Mouse (Mus musculus) stomach, embryonic 16.5 days (tissue): ENCODE data around the gene 1700123O20Rik. TPM values are rescaled to one million over a fixed set of nuclear protein-coding genes. Genes with fewer than 3 reads are reported as not detected.
A peak's percentile ranks its signal among the peaks of the same experiment; 100 is the strongest.

ENCODE experiments used
- ATAC-seq: fragments of 200-750 bp; cut with Nextera tagmentation; 2 replicates; pipeline ENCODE4 v1.8.0; 2017; ENCODE audit warnings: moderate number of reproducible peaks, moderate TSS enrichment; ENCODE audit not compliant: insufficient read depth, low FRiP score
- H3K27ac ChIP-seq: fragments of 300-500 bp; sonication (generic); 2 replicates; pipeline ENCODE4 v1.5.1; 2014; ENCODE audit warnings: low read length
- H3K27me3 ChIP-seq: fragments of 300-500 bp; sonication (generic); 2 replicates; pipeline ENCODE4 v1.6.1; 2014; ENCODE audit warnings: low read length, control low read depth, mixed read lengths; ENCODE audit not compliant: control insufficient read depth, insufficient read depth
- H3K36me3 ChIP-seq: fragments of 300-500 bp; sonication (generic); 2 replicates; pipeline ENCODE4 v1.6.1; 2014; ENCODE audit warnings: low read length; ENCODE audit not compliant: control insufficient read depth, insufficient read depth
- H3K4me1 ChIP-seq: fragments of 300-500 bp; sonication (generic); 2 replicates; pipeline ENCODE4 v1.6.1; 2014; ENCODE audit warnings: low read length, control low read depth, mixed read lengths; ENCODE audit not compliant: control insufficient read depth, insufficient read depth
- H3K4me2 ChIP-seq: fragments of 300-500 bp; sonication (generic); 2 replicates; pipeline ENCODE4 v1.6.1; 2014; ENCODE audit warnings: low read depth, low read length, mixed read lengths
- H3K4me3 ChIP-seq: fragments of 300-500 bp; sonication (generic); replicated peaks from 2 replicates; pipeline ENCODE4 v1.5.1; 2014; ENCODE audit warnings: mild to moderate bottlenecking, low read length
- H3K9ac ChIP-seq: fragments of 300-500 bp; sonication (generic); 2 replicates; pipeline ENCODE4 v1.6.1; 2014; ENCODE audit warnings: low read length
- H3K9me3 ChIP-seq: fragments of 300-500 bp; sonication (generic); replicated peaks from 2 replicates; pipeline ENCODE4 v1.6.1; 2016; ENCODE audit warnings: low read length, control low read depth; ENCODE audit not compliant: control insufficient read depth
- WGBS: fragments of 180-500 bp; shearing (Covaris S2); extraction: QIAGEN DNeasy Blood & Tissue Kit; methylation state at CpG from one replicate; pipeline ENCODE4 v1.1.7; 2014; 5-methylcytosine and 5-hydroxymethylcytosine counted together
- polyA plus RNA-seq: library from polyadenylated mRNA; unstranded; fragments of >200 nt; fragmentation: Nextera tagmentation; extraction: Ambion mirVana; gene quantifications from 2 replicates; pipeline ENCODE4 v1.2.1, GENCODE M21; 2015

1700123O20Rik gene
- polyA plus RNA-seq, 1 experiment from 2014 or later, result 68.3 TPM

- Histone ChIP-seq H3K36me3 (no peaks in the 10 kb centered on the region), H3K9me3 (no peaks in the 10 kb centered on the region), H3K4me3 (no peak within 1 kb of the TSS), H3K9ac (no peak within 1 kb of the TSS), H3K4me1 (no peaks in the 10 kb centered on the region), H3K27me3 (no peaks in the 10 kb centered on the region), H3K27ac (no peak within 1 kb of the TSS), H3K4me2 (no peak within 1 kb of the TSS)
- 81% methylated on average over 7 of the region's 7 CpGs for WGBS
- no peak for ATAC-seq
Observed at GRCm38 (mm10) chr14:54712074-54712473, 26.1 kb downstream of the 1700123O20Rik start, which contains the start of gene Cebpe. Cebpe (minus strand) TSS chr14:54712174.

DNA sequence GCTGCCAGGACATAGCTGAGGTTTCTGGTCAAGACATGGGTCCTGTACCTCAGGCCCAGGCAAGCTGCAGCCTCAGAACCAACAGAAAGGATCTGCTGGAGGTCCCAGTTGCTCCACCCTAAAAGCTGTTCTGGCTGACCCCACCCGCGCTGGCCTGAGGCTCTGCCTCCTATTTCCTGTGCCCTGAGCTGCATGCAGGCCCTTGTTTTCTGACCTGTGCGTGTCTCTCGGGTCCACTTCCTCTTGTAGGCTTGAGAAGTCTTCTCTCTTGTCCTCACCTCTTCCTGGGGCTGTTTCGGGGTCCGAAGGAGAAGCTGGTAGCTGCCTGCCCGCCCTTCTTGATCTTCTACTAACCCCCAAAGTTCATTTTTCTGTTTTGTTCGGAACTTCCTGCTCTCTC lies 26.8 kb downstream of the 1700123O20Rik start:
- Histone ChIP-seq H3K27ac (no peak overlapping the region), H3K9ac (no peak overlapping the region)
- 67% methylated on average over 8 of the region's 8 CpGs for WGBS

DNA sequence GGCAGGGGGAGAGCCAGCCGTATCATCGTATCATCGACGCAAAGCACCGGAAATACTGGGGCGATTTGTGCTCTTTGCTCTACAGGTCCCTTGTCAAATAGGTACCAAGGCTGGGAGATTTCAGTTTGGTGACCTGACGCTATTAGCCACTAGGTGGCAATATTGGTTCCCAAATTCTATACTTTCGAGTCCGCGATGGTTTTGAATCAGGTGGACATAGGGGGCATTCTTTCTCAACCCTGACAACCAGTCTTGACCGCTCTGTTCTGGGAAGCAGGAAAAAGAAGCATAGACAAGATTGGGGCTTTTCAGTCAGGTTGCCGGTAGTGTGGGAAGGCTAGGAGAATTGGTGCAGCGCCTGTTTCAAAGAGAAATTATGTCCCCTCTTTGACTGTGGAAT lies 28.1 kb downstream of the 1700123O20Rik start:
- Histone ChIP-seq H3K27ac (no peak overlapping the region), H3K9ac (no peak overlapping the region; the same call in 1 of the 2 replicates), H3K27me3 (no peaks in the 10 kb centered on the region), H3K9me3 (no peaks in the 10 kb centered on the region), H3K4me2 (peak overlapping the region; percentile 70), H3K4me3 (peak overlapping the region; percentile 43), H3K36me3 (no peaks in the 10 kb centered on the region), H3K4me1 (no peaks in the 10 kb centered on the region)
- ATAC-seq, result peak; percentile 45; the same call in 1 of the 2 replicates
- WGBS, result under 1% methylated on average over 13 of the region's 13 CpGs

More for the DNA sequence above, 26.8 kb downstream of the 1700123O20Rik start:
- ATAC-seq, result no peak
- Histone ChIP-seq H3K4me3 (no peak overlapping the region), H3K27me3 (no peaks in the 10 kb centered on the region), H3K36me3 (no peaks in the 10 kb centered on the region), H3K9me3 (no peaks in the 10 kb centered on the region), H3K4me1 (no peaks in the 10 kb centered on the region), H3K4me2 (no peak overlapping the region)

GRCm38 (mm10) chr14:54714617-54715081 lies 28.6 kb downstream of the 1700123O20Rik start:
- Histone ChIP-seq H3K9ac (0 out of 2 replicates have a peak overlapping the region, but pooled peaks have one; percentile 31), H3K4me2 (peak overlapping the region; percentile 70), H3K9me3 (no peaks in the 10 kb centered on the region), H3K27ac (no peak overlapping the region), H3K27me3 (no peaks in the 10 kb centered on the region), H3K36me3 (no peaks in the 10 kb centered on the region), H3K4me3 (peak overlapping the region; percentile 43), H3K4me1 (no peaks in the 10 kb centered on the region)
- WGBS, result 3% methylated on average over 15 of the region's 15 CpGs
- no peak for ATAC-seq

DNA sequence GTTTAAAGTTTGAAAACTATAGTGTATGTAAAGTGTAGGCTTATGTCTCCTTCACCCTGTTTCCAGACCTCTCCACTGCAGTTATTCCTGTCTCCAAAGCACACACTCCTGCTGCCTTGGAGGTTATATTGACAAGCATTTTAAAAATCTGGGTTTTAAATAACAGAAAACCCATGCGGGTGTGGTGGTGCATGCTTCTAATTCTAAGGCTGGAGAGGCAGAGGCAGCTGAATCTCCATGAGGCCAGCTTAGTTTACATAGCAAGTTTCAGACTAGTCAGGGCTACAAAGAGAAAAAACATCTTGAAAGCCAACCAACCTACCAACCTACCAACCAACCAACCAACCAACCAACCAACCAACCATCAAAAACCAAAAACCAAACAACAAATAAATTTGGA lies 29.4 kb downstream of the 1700123O20Rik start:
- Histone ChIP-seq H3K27me3 (no peaks in the 10 kb centered on the region), H3K9ac (no peak overlapping the region), H3K4me1 (no peaks in the 10 kb centered on the region), H3K27ac (no peak overlapping the region), H3K4me3 (no peak overlapping the region), H3K4me2 (no peak overlapping the region), H3K36me3 (no peaks in the 10 kb centered on the region), H3K9me3 (no peaks in the 10 kb centered on the region)
- WGBS, result 59% methylated on average over 1 of the region's 1 CpGs
- no peak for ATAC-seq

GRCm38 (mm10) chr14:54720041-54720440 lies 34.0 kb downstream of the 1700123O20Rik start:
- H3K4me1 ChIP-seq, result no peaks in the 10 kb centered on the region
- WGBS, result 88% methylated on average over 11 of the region's 11 CpGs
- no peak overlapping the region for H3K27ac ChIP-seq
- H3K4me3 ChIP-seq, result no peak overlapping the region
- no peak for ATAC-seq
- H3K9ac ChIP-seq, result no peak overlapping the region
- no peaks in the 10 kb centered on the region for H3K9me3 ChIP-seq
- H3K27me3 ChIP-seq, result no peaks in the 10 kb centered on the region
- no peaks in the 10 kb centered on the region for H3K36me3 ChIP-seq
- no peak overlapping the region for H3K4me2 ChIP-seq

- ATAC-seq, result no peak
- H3K27me3 ChIP-seq, result no peaks in the 10 kb centered on the region
- H3K27ac ChIP-seq, result no peak overlapping the region
- no peak overlapping the region for H3K9ac ChIP-seq
- H3K4me2 ChIP-seq, result no peak overlapping the region
- H3K4me1 ChIP-seq, result no peaks in the 10 kb centered on the region
- H3K9me3 ChIP-seq, result no peaks in the 10 kb centered on the region
- no peak overlapping the region for H3K4me3 ChIP-seq
- no peaks in the 10 kb centered on the region for H3K36me3 ChIP-seq
- WGBS, result 83% methylated on average over 7 of the region's 7 CpGs
Observed at GRCm38 (mm10) chr14:54720654-54721350, 34.8 kb downstream of the 1700123O20Rik start.

GRCm38 (mm10) chr14:54721711-54722110 lies 35.7 kb downstream of the 1700123O20Rik start:
- Histone ChIP-seq H3K27me3 (no peaks in the 10 kb centered on the region), H3K4me3 (no peak overlapping the region), H3K27ac (no peak overlapping the region), H3K9me3 (no peaks in the 10 kb centered on the region), H3K36me3 (no peaks in the 10 kb centered on the region), H3K4me2 (no peak overlapping the region), H3K4me1 (no peaks in the 10 kb centered on the region), H3K9ac (no peak overlapping the region)
- WGBS, result 82% methylated on average over 10 of the region's 10 CpGs
- ATAC-seq, result no peak

DNA sequence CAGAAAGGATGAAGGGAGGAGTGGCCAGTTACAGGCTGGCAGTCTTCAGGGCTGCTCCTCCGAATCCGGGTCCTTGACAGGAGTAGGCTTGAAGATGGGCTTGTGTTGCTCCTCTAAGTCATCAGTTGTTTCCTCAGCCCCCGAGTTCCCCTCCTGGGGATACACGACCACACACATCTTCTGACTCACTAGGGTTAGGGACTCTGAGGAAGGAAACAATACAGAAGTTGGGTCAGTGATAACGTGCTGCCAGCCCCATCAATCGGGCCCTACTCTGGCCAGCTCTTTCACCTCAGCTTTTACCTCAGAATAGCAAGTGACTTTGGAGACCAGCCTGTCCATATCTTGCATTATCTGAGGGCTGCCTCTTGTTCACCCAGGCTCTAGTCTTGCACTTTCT lies 38.0 kb downstream of the 1700123O20Rik start:
- no peak overlapping the region for H3K9ac ChIP-seq
- H3K36me3 ChIP-seq, result no peaks in the 10 kb centered on the region
- WGBS, result 66% methylated on average over 6 of the region's 6 CpGs
- no peak overlapping the region for H3K27ac ChIP-seq
- H3K4me1 ChIP-seq, result no peaks in the 10 kb centered on the region
- no peak for ATAC-seq
- H3K4me3 ChIP-seq, result no peak overlapping the region
- no peak overlapping the region for H3K4me2 ChIP-seq
- no peaks in the 10 kb centered on the region for H3K9me3 ChIP-seq
- no peaks in the 10 kb centered on the region for H3K27me3 ChIP-seq
